Mouse (Mus musculus): ENCODE results near the gene Sirt1. TPM values are rescaled to one million over a fixed set of nuclear protein-coding genes. Genes with fewer than 3 reads are reported as not detected.

Sirt1 gene
- total and polyA plus RNA-seq, 3 experiments, result 11.5 to 24.7 (median 17.4) TPM

GRCm38 (mm10) chr10:63417061-63417460, 35.6 kb upstream of the Sirt1 start:
- Histone ChIP-seq H3K4me1 (ENCODE audit: control insufficient read depth in 1 of 2, insufficient read depth in 2 of 2) (peaks cover 0 to 14% of the 10 kb centered on the region in 2 experiments; a peak in 3 of 4 replicates), H3K4me3 (replicated peaks in 1 of 3; ENCODE audit: low read depth in 2 of 3, low read length in 2 of 3, poor library complexity in 1 of 3) (no peak overlapping the region), H3K9ac (ENCODE audit: insufficient read depth, low read depth) (no peak overlapping the region), H3K79me2 (replicated peaks; ENCODE audit: control insufficient read depth, extremely low read depth, insufficient read depth, poor library complexity, severe bottlenecking) (no peaks in the 10 kb centered on the region), H3K9me3 (replicated peaks; ENCODE audit: low read length) (no peaks in the 10 kb centered on the region), H3K27ac (ENCODE audit: insufficient read depth, low read depth) (no peak overlapping the region), H3K4me2 (ENCODE audit: insufficient read depth, low read depth, poor library complexity, severe bottlenecking) (no peak overlapping the region), H3K27me3 (replicated peaks) (no peaks in the 10 kb centered on the region), H3K36me3 (replicated peaks in 1 of 2; ENCODE audit: control insufficient read depth in 1 of 2, insufficient read depth in 1 of 2, low read length in 1 of 2) (no peaks in the 10 kb centered on the region)
- TF ChIP-seq RCOR1 (conservative IDR thresholded peaks at IDR 0.05; ENCODE audit: low read depth, low read length), result no peak
- no peak for TF ChIP-seq JUND (conservative IDR thresholded peaks at IDR 0.05; ENCODE audit: low read depth, low read length)
- TF ChIP-seq RAD21 (IDR thresholded peaks at IDR 0.05; ENCODE audit: low read depth, low read length), result no peak
- no peak for TF ChIP-seq MEF2A (IDR thresholded peaks at IDR 0.05; ENCODE audit: borderline replicate concordance, low read depth, low read length)
- no peak for TF ChIP-seq MXI1 (IDR thresholded peaks at IDR 0.05; ENCODE audit: low read depth, low read length)
- TF ChIP-seq EP300 (IDR thresholded peaks at IDR 0.05; ENCODE audit: low read length), result no peak
- in situ Hi-C loops (cut with MboI; ENCODE audit: low pct_ligation_motif_present, low pct_unique_long_range_greater_than_20kb, low sequenced_read_pairs) (no loop called here), dilution Hi-C loops (cut with MboI; ENCODE audit: extremely low pct_ligation_motif_present, extremely low pct_unique_long_range_greater_than_20kb, low sequenced_read_pairs) (no loop called here)
- DNase-seq (ENCODE audit: extremely low read depth), result no peak

- H3K4me1 ChIP-seq (ENCODE audit: control insufficient read depth in 1 of 2, insufficient read depth in 2 of 2), result peaks cover 0 to 14% of the 10 kb centered on the region in 2 experiments; a peak in 3 of 4 replicates
- H3K9me3 ChIP-seq (replicated peaks; ENCODE audit: low read length), result no peaks in the 10 kb centered on the region
- DNase-seq (ENCODE audit: extremely low read depth), result no peak
- no peaks in the 10 kb centered on the region for H3K36me3 ChIP-seq (replicated peaks in 1 of 2; ENCODE audit: control insufficient read depth in 1 of 2, insufficient read depth in 1 of 2, low read length in 1 of 2)
- H3K4me3 ChIP-seq (replicated peaks in 1 of 3; ENCODE audit: low read depth in 2 of 3, low read length in 2 of 3, poor library complexity in 1 of 3), result no peak overlapping the region
- in situ Hi-C loops (cut with MboI; ENCODE audit: low pct_ligation_motif_present, low pct_unique_long_range_greater_than_20kb, low sequenced_read_pairs) (no loop called here), dilution Hi-C loops (cut with MboI; ENCODE audit: extremely low pct_ligation_motif_present, extremely low pct_unique_long_range_greater_than_20kb, low sequenced_read_pairs) (no loop called here)
- H3K9ac ChIP-seq (ENCODE audit: insufficient read depth, low read depth), result no peak overlapping the region
- H3K27me3 ChIP-seq (replicated peaks), result no peaks in the 10 kb centered on the region
- H3K27ac ChIP-seq (ENCODE audit: insufficient read depth, low read depth), result no peak overlapping the region
- H3K79me2 ChIP-seq (replicated peaks; ENCODE audit: control insufficient read depth, extremely low read depth, insufficient read depth, poor library complexity, severe bottlenecking), result no peaks in the 10 kb centered on the region
- no peak for TF ChIP-seq JUN (IDR thresholded peaks at IDR 0.05; ENCODE audit: insufficient read depth, low read depth, low read length)
- no peak for TF ChIP-seq NELFE (IDR thresholded peaks at IDR 0.05; ENCODE audit: low read depth, low read length)
- TF ChIP-seq MAZ (IDR thresholded peaks at IDR 0.05; ENCODE audit: low read depth, low read length), result no peak
- TF ChIP-seq HCFC1 (IDR thresholded peaks at IDR 0.05; ENCODE audit: low read depth, low read length), result no peak
- TF ChIP-seq ELF1 (IDR thresholded peaks at IDR 0.05; ENCODE audit: low read depth, low read length), result no peak
- no peak for TF ChIP-seq ZNF384 (IDR thresholded peaks at IDR 0.05; ENCODE audit: low read depth, low read length)
- no peak for TF ChIP-seq KAT2A (IDR thresholded peaks at IDR 0.05; ENCODE audit: insufficient replicate concordance, low read length)
- no peak for TF ChIP-seq RAD21 (IDR thresholded peaks at IDR 0.05; ENCODE audit: low read depth, low read length)
- no peak for TF ChIP-seq IRF4 (IDR thresholded peaks at IDR 0.05; ENCODE audit: low read depth, low read length)
- no peak for TF ChIP-seq POLR2AphosphoS2 (IDR thresholded peaks at IDR 0.05; ENCODE audit: low read depth, low read length)
- no peak for TF ChIP-seq USF2 (conservative IDR thresholded peaks at IDR 0.05; ENCODE audit: low read depth, low read length)
- no peak for TF ChIP-seq ZKSCAN1 (IDR thresholded peaks at IDR 0.05; ENCODE audit: borderline replicate concordance, low read depth, low read length)
- TF ChIP-seq SIN3A (IDR thresholded peaks at IDR 0.05; ENCODE audit: low read length), result no peak
- TF ChIP-seq MEF2A (IDR thresholded peaks at IDR 0.05; ENCODE audit: borderline replicate concordance, low read depth, low read length), result no peak
- TF ChIP-seq ZMIZ1 (IDR thresholded peaks at IDR 0.05; ENCODE audit: low read depth, low read length), result no peak
- no peak for TF ChIP-seq RCOR1 (conservative IDR thresholded peaks at IDR 0.05; ENCODE audit: low read depth, low read length)
- TF ChIP-seq PAX5 (IDR thresholded peaks at IDR 0.05; ENCODE audit: low read length), result no peak
- TF ChIP-seq CHD1 (IDR thresholded peaks at IDR 0.05; ENCODE audit: low read depth, low read length), result no peak
- no peak overlapping the region for H3K4me2 ChIP-seq (ENCODE audit: insufficient read depth, low read depth, poor library complexity, severe bottlenecking)
Observed at GRCm38 (mm10) chr10:63415850-63416249, 34.3 kb upstream of the Sirt1 start.

All from CH12.LX (cell line).